Comparison of ENCODE assay signal across 7 mouse cellular contexts in genomic region chr3:88716399-88717197, GRCm38 (mm10). TPM values are rescaled to one million over a fixed set of nuclear protein-coding genes. Genes with fewer than 3 reads are reported as not detected.
DNase-seq lines count a peak whose midpoint lies in the region; ATAC-seq lines count a peak whose summit lies in the region.

TSS of gene Rit1 (plus strand) at chr3:88716838.

- whole genome bisulfite sequencing in intestine, embryonic 16.5 days, result 2% methylated on average over 27 of the region's 27 CpGs
- 2% methylated on average over 27 of the region's 27 CpGs for WGBS in midbrain, embryonic 11.5 days

- peak within 1 kb of the TSS; percentile 77 for H3K4me3 ChIP-seq in intestine, embryonic 16.5 days (ENCODE audit: low read length)
- H3K4me3 ChIP-seq in midbrain, embryonic 11.5 days (ENCODE audit: low read depth, low read length), result peak within 1 kb of the TSS; percentile 64

- H3K27me3 ChIP-seq in intestine, embryonic 16.5 days (replicated peaks; ENCODE audit: control insufficient read depth, insufficient read depth, low read length), result no peaks in the 10 kb centered on the region
- no peaks in the 10 kb centered on the region for H3K27me3 ChIP-seq in midbrain, embryonic 11.5 days (ENCODE audit: control insufficient read depth, insufficient read depth, low read length)

- H3K9me3 ChIP-seq in intestine, embryonic 16.5 days (ENCODE audit: control insufficient read depth, low read length), result no peaks in the 10 kb centered on the region
- H3K9me3 ChIP-seq in midbrain, embryonic 11.5 days (ENCODE audit: control insufficient read depth, low read length), result no peaks in the 10 kb centered on the region

- H3K36me3 ChIP-seq in intestine, embryonic 16.5 days (ENCODE audit: control insufficient read depth, insufficient read depth, low read length), result 0 out of 2 replicates have a peak, but pooled peaks cover 17% of the 10 kb centered on the region
- peaks cover 4% of the 10 kb centered on the region for H3K36me3 ChIP-seq in midbrain, embryonic 11.5 days (ENCODE audit: control insufficient read depth, insufficient read depth, low read length)

- DNase-seq in adrenal gland, adult 2 months, result peak; percentile 92
- peak; percentile 64 for DNase-seq in embryo, embryonic 11.5 days (ENCODE audit: low read depth, low spot score)
- peak; percentile 73 to 90 for DNase-seq in gastrocnemius, postnatal 4 days (ENCODE audit: low spot score in 2 of 2)
- peak; percentile 72 to 76 for DNase-seq in left cerebral cortex, postnatal 36 days (ENCODE audit: low spot score in 2 of 2)
- peak; percentile 99 for DNase-seq in midbrain, embryonic 11.5 days (ENCODE audit: low spot score, missing footprints)
- DNase-seq in skeletal muscle tissue, adult 2 months (ENCODE audit: low read depth, low spot score), result peak; percentile 70

- peaks cover 14% of the 10 kb centered on the region for H3K4me1 ChIP-seq in intestine, embryonic 16.5 days (ENCODE audit: control insufficient read depth, insufficient read depth, low read length)
- peaks cover 3% of the 10 kb centered on the region; the same call in 1 of the 2 replicates for H3K4me1 ChIP-seq in midbrain, embryonic 11.5 days (ENCODE audit: control insufficient read depth, insufficient read depth, low read length)

- intact Hi-C loops in left cerebral cortex, postnatal 36 days (cut with DNase I), result no loop called here

- H3K9ac ChIP-seq in intestine, embryonic 16.5 days (ENCODE audit: low read depth, low read length), result peak within 1 kb of the TSS; percentile 77
- H3K9ac ChIP-seq in midbrain, embryonic 11.5 days (ENCODE audit: low read length), result peak within 1 kb of the TSS; percentile 64

- ATAC-seq in intestine, embryonic 16.5 days, result peak; percentile 97
- ATAC-seq in midbrain, embryonic 11.5 days (ENCODE audit: low FRiP score), result peak; percentile 95

- H3K4me2 ChIP-seq in intestine, embryonic 16.5 days (ENCODE audit: low read depth, low read length), result peak within 1 kb of the TSS; percentile 81
- H3K4me2 ChIP-seq in midbrain, embryonic 11.5 days, result peak within 1 kb of the TSS; percentile 64

- H3K27ac ChIP-seq in intestine, embryonic 16.5 days (ENCODE audit: low read length), result peak within 1 kb of the TSS; percentile 80
- no peak within 1 kb of the TSS; the same call in 1 of the 2 replicates for H3K27ac ChIP-seq in midbrain, embryonic 11.5 days (ENCODE audit: low read depth, low read length)

RNA-seq across cellular contexts. Expression of gene Rit1, which starts in this region (rescaled TPM):
- total RNA-seq in adrenal gland, adult 2 months (2021), result 10 to 100 TPM; 49.2 to 58.9 TPM
- polyA plus RNA-seq in adrenal gland, adult 2 months (2012; rRNA removed), result 41.4 and 41.5 TPM in 2 replicates
- 10 to 100 TPM; 32.1 to 33.2 TPM for total RNA-seq in gastrocnemius, postnatal 4 days (2021)
- polyA plus RNA-seq in intestine, embryonic 16.5 days (2015; fragmentation: Nextera tagmentation; extraction: Ambion mirVana), result 48.9 and 50.3 TPM in 2 replicates
- 10 to 100 TPM; 47.9 to 51.3 TPM for total RNA-seq in left cerebral cortex, postnatal 36 days (2021)
- 43.8 and 48.8 TPM in 2 replicates for polyA plus RNA-seq in midbrain, embryonic 11.5 days (2014; fragmentation: Nextera tagmentation; extraction: Ambion mirVana)
